Mouse (Mus musculus) heart, embryonic 13.5 days (tissue): ENCODE results near the gene Pak6. TPM values are rescaled to one million over a fixed set of nuclear protein-coding genes. Genes with fewer than 3 reads are reported as not detected.

Experiments used
- ATAC-seq: fragments of 200-750 bp; cut with Nextera tagmentation; 2 replicates; pipeline ENCODE4 v1.8.0; 2017; ENCODE audit warnings: moderate TSS enrichment; ENCODE audit not compliant: insufficient number of reproducible peaks, low FRiP score, low TSS enrichment; ENCODE audit errors: extremely low read depth
- H3K27ac ChIP-seq: fragments of 300-500 bp; sonication (generic); replicated peaks from 2 replicates; pipeline ENCODE4 v1.5.1; 2015; ENCODE audit warnings: moderate library complexity, mild to moderate bottlenecking, inconsistent platforms
- H3K27me3 ChIP-seq: fragments of 300-500 bp; sonication (generic); replicated peaks from 2 replicates; pipeline ENCODE4 v1.6.1; 2015; ENCODE audit warnings: mild to moderate bottlenecking, inconsistent platforms
- H3K36me3 ChIP-seq: fragments of 300-500 bp; sonication (generic); 2 replicates; pipeline ENCODE4 v1.6.1; 2015; ENCODE audit warnings: mild to moderate bottlenecking, inconsistent platforms
- H3K4me1 ChIP-seq: fragments of 300-500 bp; sonication (generic); 2 replicates; pipeline ENCODE4 v1.6.1; 2015; ENCODE audit warnings: inconsistent platforms
- H3K4me2 ChIP-seq: fragments of 300-500 bp; sonication (generic); 2 replicates; pipeline ENCODE4 v1.6.1; 2015; ENCODE audit warnings: inconsistent platforms, mild to moderate bottlenecking, moderate library complexity
- H3K4me3 ChIP-seq: fragments of 300-500 bp; sonication (generic); 2 replicates; pipeline ENCODE4 v1.5.1; 2015; ENCODE audit warnings: moderate library complexity, mild to moderate bottlenecking, inconsistent platforms
- H3K9ac ChIP-seq: fragments of 300-500 bp; sonication (generic); 2 replicates; pipeline ENCODE4 v1.6.1; 2015; ENCODE audit warnings: inconsistent platforms, mild to moderate bottlenecking, moderate library complexity
- H3K9me3 ChIP-seq: fragments of 300-500 bp; sonication (generic); 2 replicates; pipeline ENCODE4 v1.6.1; 2016; ENCODE audit warnings: inconsistent platforms
- WGBS: fragments of 180-500 bp; shearing (Covaris S2); methylation state at CpG from one replicate; pipeline ENCODE4 v1.1.7; 2015; ENCODE audit warnings: mixed read lengths; 5-methylcytosine and 5-hydroxymethylcytosine counted together
- polyA plus RNA-seq: library from polyadenylated mRNA; unstranded; fragments of >200 nt; fragmentation: Nextera tagmentation; extraction: Ambion mirVana; gene quantifications from 2 replicates; pipeline ENCODE4 v1.2.1, GENCODE M21; 2015

The Pak6 gene
- polyA plus RNA-seq, 1 experiment from 2014 or later, result 7.5 TPM

- no peaks in the 10 kb centered on the region for H3K36me3 ChIP-seq
- H3K4me1 ChIP-seq, result peaks cover 74% of the 10 kb centered on the region
- no peak for ATAC-seq
- H3K9ac ChIP-seq, result peak overlapping the region; percentile 70
- H3K27me3 ChIP-seq, result peaks cover 81% of the 10 kb centered on the region
- 3% methylated on average over 32 of the region's 32 CpGs for WGBS
- no peak overlapping the region for H3K27ac ChIP-seq
- peak overlapping the region; percentile 65 for H3K4me2 ChIP-seq
- no peaks in the 10 kb centered on the region for H3K9me3 ChIP-seq
- peak overlapping the region; percentile 41 for H3K4me3 ChIP-seq
These were observed 37.3 kb downstream of the Pak6 start for GRCm38 (mm10) chr2:118700179-118701062.

- Histone ChIP-seq H3K27me3 (peaks cover 82% of the 10 kb centered on the region), H3K4me1 (peaks cover 77% of the 10 kb centered on the region)
These were observed 38.1 kb downstream of the Pak6 start for GRCm38 (mm10) chr2:118701161-118701560.

GRCm38 (mm10) chr2:118701971-118702882, 39.1 kb downstream of the Pak6 start:
- Histone ChIP-seq H3K4me2 (peak overlapping the region; percentile 91), H3K9ac (peak overlapping the region; percentile 77), H3K4me1 (peaks cover 77% of the 10 kb centered on the region), H3K27me3 (peaks cover 87% of the 10 kb centered on the region), H3K4me3 (peak overlapping the region; percentile 60), H3K27ac (no peak overlapping the region), H3K36me3 (no peaks in the 10 kb centered on the region), H3K9me3 (no peaks in the 10 kb centered on the region)
- WGBS, result 10% methylated on average over 51 of the region's 51 CpGs
- ATAC-seq, result no peak

More at GRCm38 (mm10) chr2:118701161-118701560, 38.1 kb downstream of the Pak6 start:
- Histone ChIP-seq H3K27ac (no peak overlapping the region), H3K4me3 (no peak overlapping the region), H3K9me3 (no peaks in the 10 kb centered on the region), H3K9ac (peak overlapping the region; percentile 70; the same call in 1 of the 2 replicates), H3K36me3 (no peaks in the 10 kb centered on the region), H3K4me2 (peak overlapping the region; percentile 65)
- 12% methylated on average over 5 of the region's 5 CpGs for WGBS
- no peak for ATAC-seq

GRCm38 (mm10) chr2:118702883-118703761, 40.0 kb downstream of the Pak6 start:
- Histone ChIP-seq H3K9me3 (no peaks in the 10 kb centered on the region), H3K27me3 (peaks cover 92% of the 10 kb centered on the region), H3K4me2 (peak overlapping the region; percentile 91), H3K27ac (0 out of 2 replicates have a peak overlapping the region, but pooled peaks have one; percentile 5), H3K36me3 (no peaks in the 10 kb centered on the region), H3K9ac (peak overlapping the region; percentile 77), H3K4me3 (peak overlapping the region; percentile 60), H3K4me1 (peaks cover 70% of the 10 kb centered on the region)
- under 1% methylated on average over 93 of the region's 93 CpGs for WGBS
- peak; percentile 38; the same call in 1 of the 2 replicates for ATAC-seq

GRCm38 (mm10) chr2:118703913-118704730, 41.0 kb downstream of the Pak6 start, which contains the start of gene Ankrd63:
Gene Ankrd63, minus strand, starts transcription at chr2:118703963.
- WGBS, result 2% methylated on average over 47 of the region's 50 CpGs
- Histone ChIP-seq H3K9ac (peak within 1 kb of the TSS; percentile 77), H3K36me3 (no peaks in the 10 kb centered on the region), H3K4me3 (peak within 1 kb of the TSS; percentile 60), H3K9me3 (no peaks in the 10 kb centered on the region), H3K4me1 (peaks cover 69% of the 10 kb centered on the region), H3K27me3 (peaks cover 98% of the 10 kb centered on the region), H3K4me2 (peak within 1 kb of the TSS; percentile 91), H3K27ac (0 out of 2 replicates have a peak within 1 kb of the TSS, but pooled peaks have one; percentile 5)
- no peak for ATAC-seq

- H3K4me3 ChIP-seq, result no peak overlapping the region
- ATAC-seq, result no peak
- peak overlapping the region; percentile 67 for H3K9ac ChIP-seq
- no peaks in the 10 kb centered on the region for H3K36me3 ChIP-seq
- H3K27me3 ChIP-seq, result peaks cover 100% of the 10 kb centered on the region
- peaks cover 75% of the 10 kb centered on the region for H3K4me1 ChIP-seq
- 8% methylated on average over 6 of the region's 6 CpGs for WGBS
- no peaks in the 10 kb centered on the region for H3K9me3 ChIP-seq
- H3K4me2 ChIP-seq, result no peak overlapping the region
- H3K27ac ChIP-seq, result peak overlapping the region; percentile 73
These were observed 43.3 kb downstream of the Pak6 start for GRCm38 (mm10) chr2:118706436-118706835.

- no peaks in the 10 kb centered on the region for H3K9me3 ChIP-seq
- no peaks in the 10 kb centered on the region for H3K36me3 ChIP-seq
- 71% methylated on average over 4 of the region's 4 CpGs for WGBS
- peaks cover 63% of the 10 kb centered on the region for H3K4me1 ChIP-seq
- H3K27me3 ChIP-seq, result peaks cover 99% of the 10 kb centered on the region
- ATAC-seq, result no peak
- H3K9ac ChIP-seq, result no peak overlapping the region
- no peak overlapping the region for H3K4me3 ChIP-seq
- H3K4me2 ChIP-seq, result no peak overlapping the region
- H3K27ac ChIP-seq, result no peak overlapping the region
These were observed 45.4 kb downstream of the Pak6 start for GRCm38 (mm10) chr2:118708472-118708871.

- H3K27ac ChIP-seq, result no peak overlapping the region
- peaks cover 50% of the 10 kb centered on the region for H3K4me1 ChIP-seq
- H3K36me3 ChIP-seq, result no peaks in the 10 kb centered on the region
- ATAC-seq, result no peak
- H3K4me3 ChIP-seq, result no peak overlapping the region
- H3K4me2 ChIP-seq, result no peak overlapping the region
- 44% methylated on average over 4 of the region's 4 CpGs for WGBS
- H3K9me3 ChIP-seq, result no peaks in the 10 kb centered on the region
- no peak overlapping the region for H3K9ac ChIP-seq
- peaks cover 94% of the 10 kb centered on the region for H3K27me3 ChIP-seq
These were observed 46.6 kb downstream of the Pak6 start for GRCm38 (mm10) chr2:118709655-118710221.

- H3K4me3 ChIP-seq, result peak overlapping the region; percentile 50
- peak overlapping the region; percentile 79 for H3K9ac ChIP-seq
- H3K4me2 ChIP-seq, result peak overlapping the region; percentile 90
- no peaks in the 10 kb centered on the region for H3K9me3 ChIP-seq
- no peak overlapping the region for H3K27ac ChIP-seq
- no peak for ATAC-seq
- peaks cover 81% of the 10 kb centered on the region for H3K27me3 ChIP-seq
- H3K36me3 ChIP-seq, result no peaks in the 10 kb centered on the region
- H3K4me1 ChIP-seq, result peaks cover 55% of the 10 kb centered on the region
- 2% methylated on average over 36 of the region's 36 CpGs for WGBS
These were observed 48.0 kb downstream of the Pak6 start for GRCm38 (mm10) chr2:118711038-118711494.
